Comparison of ENCODE assay signal across 8 mouse cellular contexts in the genomic region with DNA sequence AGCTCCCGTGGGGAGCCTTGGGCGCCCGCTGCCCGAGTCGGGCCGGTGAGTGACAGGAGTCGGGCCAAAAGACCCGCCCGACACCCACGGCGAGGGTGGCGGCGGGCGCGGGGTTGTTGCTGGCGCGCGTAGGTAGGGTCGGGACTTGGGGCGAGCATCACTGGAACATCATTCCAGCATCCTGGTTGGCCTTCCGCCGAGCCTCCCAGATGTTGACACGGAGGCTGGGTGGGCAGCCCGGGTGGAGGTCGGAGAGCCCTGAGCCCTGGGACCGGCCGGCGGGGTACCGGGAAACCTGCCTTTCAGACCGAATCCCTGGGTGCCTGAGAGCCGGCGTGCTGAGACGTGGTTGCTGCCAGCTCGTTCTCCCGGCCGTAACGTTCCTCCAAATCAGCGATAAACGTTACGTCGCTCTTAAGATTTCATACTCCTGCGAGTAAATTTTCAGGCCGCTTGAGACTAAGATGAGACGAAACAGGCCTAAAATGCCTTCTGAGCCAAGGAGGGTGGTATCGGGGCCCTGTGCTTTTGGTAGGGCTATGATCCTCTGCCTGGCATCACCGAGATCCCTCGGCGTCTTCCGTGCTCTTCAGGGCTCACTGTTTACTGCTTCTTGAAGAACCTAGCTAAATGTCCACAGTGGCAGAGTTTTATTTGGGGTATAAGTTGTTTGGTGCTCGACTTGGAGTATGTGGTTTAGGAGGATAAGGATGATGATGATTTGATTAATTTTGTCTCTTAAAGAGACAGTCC. TPM values are rescaled to one million over a fixed set of nuclear protein-coding genes. Genes with fewer than 3 reads are reported as not detected.
A peak's percentile ranks its signal among the peaks of the same experiment; 100 is the strongest.
DNase-seq lines count a peak whose midpoint lies in the region; ATAC-seq and TF ChIP-seq lines count a peak whose summit lies in the region.

No protein-coding gene starts in this region.

- H3K4me2 ChIP-seq in forebrain, postnatal 0 days (ENCODE audit: low read depth) = peak overlapping the region; percentile 76
- H3K4me2 ChIP-seq in liver, embryonic 14.5 days (ENCODE audit: low read depth) = peak overlapping the region; percentile 80
- H3K4me2 ChIP-seq in stomach, embryonic 14.5 days (replicated peaks; ENCODE audit: low read depth, low read length) = peak overlapping the region; percentile 83

- no peaks in the 10 kb centered on the region for H3K36me3 ChIP-seq in testis, adult 2 months (ENCODE audit: control insufficient read depth, insufficient read depth, low read length)
- H3K36me3 ChIP-seq in forebrain, postnatal 0 days (ENCODE audit: insufficient read depth) = no peaks in the 10 kb centered on the region
- peaks cover 8% of the 10 kb centered on the region for H3K36me3 ChIP-seq in liver, embryonic 14.5 days (replicated peaks; ENCODE audit: control insufficient read depth, insufficient read depth, low read depth)
- no peaks in the 10 kb centered on the region for H3K36me3 ChIP-seq in stomach, embryonic 14.5 days (ENCODE audit: control insufficient read depth, insufficient read depth, low read length)

- no peaks in the 10 kb centered on the region for H3K27me3 ChIP-seq in testis, adult 2 months (ENCODE audit: control insufficient read depth, insufficient read depth, low read length)
- H3K27me3 ChIP-seq in forebrain, postnatal 0 days (ENCODE audit: insufficient read depth, low read length) = no peaks in the 10 kb centered on the region
- no peaks in the 10 kb centered on the region for H3K27me3 ChIP-seq in liver, embryonic 14.5 days (ENCODE audit: control insufficient read depth, insufficient read depth, low read length)
- no peaks in the 10 kb centered on the region for H3K27me3 ChIP-seq in stomach, embryonic 14.5 days (ENCODE audit: control insufficient read depth, insufficient read depth, low read length)

- H3K4me3 ChIP-seq in testis, adult 2 months (ENCODE audit: control insufficient read depth, low read depth, low read length) = peak overlapping the region; percentile 97
- peak overlapping the region; percentile 100 for H3K4me3 ChIP-seq in forebrain, postnatal 0 days (ENCODE audit: low read depth, low read length)
- H3K4me3 ChIP-seq in liver, embryonic 14.5 days (ENCODE audit: insufficient read depth in 1 of 2, low read depth in 2 of 2, low read length in 2 of 2) = peak overlapping the region; percentile 92 to 95
- peak overlapping the region; percentile 94 for H3K4me3 ChIP-seq in stomach, embryonic 14.5 days (ENCODE audit: low read depth, low read length)

- TF ChIP-seq POLR2A in testis, adult 2 months (IDR thresholded peaks at IDR 0.05; ENCODE audit: control insufficient read depth, low read depth, low read length) = no peak; the same call in 1 of the 2 replicates

- peak; percentile 32 for ATAC-seq in forebrain, postnatal 0 days
- ATAC-seq in liver, embryonic 14.5 days (ENCODE audit: insufficient read depth) = peak; percentile 60
- ATAC-seq in stomach, embryonic 14.5 days (ENCODE audit: insufficient number of reproducible peaks, insufficient read depth, low FRiP score, low read depth) = no peak; the same call in 1 of the 2 replicates

- H3K27ac ChIP-seq in testis, adult 2 months (ENCODE audit: control insufficient read depth, insufficient read depth, low read depth, low read length) = peak overlapping the region; percentile 90
- peak overlapping the region; percentile 99 for H3K27ac ChIP-seq in forebrain, postnatal 0 days (ENCODE audit: low read depth, low read length)
- peak overlapping the region; percentile 89 for H3K27ac ChIP-seq in liver, embryonic 14.5 days
- peak overlapping the region; percentile 87 for H3K27ac ChIP-seq in stomach, embryonic 14.5 days (ENCODE audit: low read length)

- under 1% methylated on average over 50 of the region's 50 CpGs for WGBS in forebrain, postnatal 0 days
- WGBS in liver, embryonic 14.5 days (ENCODE audit: insufficient replicate concordance) = under 1% methylated on average over 50 of the region's 50 CpGs
- WGBS in stomach, embryonic 14.5 days = under 1% methylated on average over 50 of the region's 50 CpGs

- DNase-seq in gastrocnemius, adult 18-20 months (ENCODE audit: low spot score) = peak; percentile 37
- DNase-seq in gastrocnemius, postnatal 36 days = no peak
- DNase-seq in testis, postnatal 14 days (ENCODE audit: low spot score) = no peak
- DNase-seq in forebrain, postnatal 0 days = peak; percentile 64
- no peak for DNase-seq in liver, embryonic 14.5 days (ENCODE audit: low read depth in 3 of 3, low spot score in 3 of 3)
- DNase-seq in urinary bladder, postnatal 25 days (ENCODE audit: low spot score) = no peak

- no peaks in the 10 kb centered on the region for H3K9me3 ChIP-seq in forebrain, postnatal 0 days (ENCODE audit: low read length)
- no peaks in the 10 kb centered on the region for H3K9me3 ChIP-seq in liver, embryonic 14.5 days (ENCODE audit: control insufficient read depth, low read length)
- no peaks in the 10 kb centered on the region for H3K9me3 ChIP-seq in stomach, embryonic 14.5 days (ENCODE audit: control insufficient read depth, low read depth, low read length)

- H3K4me1 ChIP-seq in testis, adult 2 months (ENCODE audit: control insufficient read depth, insufficient read depth, low read length) = peaks cover 5% of the 10 kb centered on the region
- peaks cover 18% of the 10 kb centered on the region for H3K4me1 ChIP-seq in forebrain, postnatal 0 days (ENCODE audit: insufficient read depth)
- H3K4me1 ChIP-seq in liver, embryonic 14.5 days (replicated peaks; ENCODE audit: control insufficient read depth in 2 of 2, insufficient read depth in 2 of 2, low read length in 1 of 2) = peaks cover 21% of the 10 kb centered on the region in 2 experiments
- H3K4me1 ChIP-seq in stomach, embryonic 14.5 days (ENCODE audit: control insufficient read depth, insufficient read depth, low read length) = peaks cover 15% of the 10 kb centered on the region

- TF ChIP-seq CTCF in testis, adult 2 months (IDR thresholded peaks at IDR 0.05; ENCODE audit: control insufficient read depth, insufficient read depth, insufficient replicate concordance, low read depth, low read length) = no peak
- TF ChIP-seq CTCF in forebrain, postnatal 0 days (IDR thresholded peaks at IDR 0.05; ENCODE audit: low read depth) = no peak
- no peak for TF ChIP-seq CTCF in liver, embryonic 14.5 days (IDR thresholded peaks at IDR 0.05; ENCODE audit: low read depth)

- intact Hi-C loops in gastrocnemius, postnatal 36 days (cut with DNase I) = loop anchor here (5.0 kb wide), 1 partner anchor 44 kb away; the partner anchor contains the start of gene Gmppb

- peak overlapping the region; percentile 100 for H3K9ac ChIP-seq in forebrain, postnatal 0 days
- peak overlapping the region; percentile 99 for H3K9ac ChIP-seq in liver, embryonic 14.5 days (replicated peaks)
- peak overlapping the region; percentile 89 for H3K9ac ChIP-seq in stomach, embryonic 14.5 days (replicated peaks; ENCODE audit: low read depth, low read length)

- no peak for TF ChIP-seq EP300 in liver, embryonic 14.5 days (IDR thresholded peaks at IDR 0.05; ENCODE audit: low read depth)

RNA-seq across cellular contexts. Expression of gene Ip6k1, which starts 0.7 kb away (rescaled TPM):
- 10 to 100 TPM; 17.6 to 22.8 TPM for total RNA-seq in gastrocnemius, adult 18-20 months (2021)
- total RNA-seq in gastrocnemius, postnatal 36 days (2021) = 10 to 100 TPM; 19.1 to 20.3 TPM
- 247 and 280 TPM in 2 replicates for polyA plus RNA-seq in testis, adult 2 months (2012; rRNA removed)
- 240 and 251 TPM in 2 replicates for total RNA-seq in forebrain, postnatal 0 days (2014; rRNA removed)
- polyA plus RNA-seq in forebrain, postnatal 0 days (2015; fragmentation: Nextera tagmentation; extraction: Ambion mirVana) = 70.5 and 86.9 TPM in 2 replicates
- 24.9 and 30.9 TPM in 2 replicates for polyA plus RNA-seq in liver, embryonic 14.5 days (2012; rRNA removed)
- 13.3 and 14.7 TPM in 2 replicates for polyA plus RNA-seq in liver, embryonic 14.5 days (2014; fragmentation: Nextera tagmentation; extraction: Ambion mirVana)
- 29.1 and 29.2 TPM in 2 replicates for polyA plus RNA-seq in stomach, embryonic 14.5 days (2014; fragmentation: Nextera tagmentation; extraction: Ambion mirVana)

RNA-seq across cellular contexts. Expression of gene Gm20662, which starts 6.8 kb away (rescaled TPM):
- total RNA-seq in gastrocnemius, adult 18-20 months (2021) = not detected
- not detected for total RNA-seq in gastrocnemius, postnatal 36 days (2021)
- 282 and 285 TPM in 2 replicates for polyA plus RNA-seq in testis, adult 2 months (2012; rRNA removed)
- total RNA-seq in forebrain, postnatal 0 days (2014; rRNA removed) = 4.2 and 7.9 TPM in 2 replicates
- polyA plus RNA-seq in forebrain, postnatal 0 days (2015; fragmentation: Nextera tagmentation; extraction: Ambion mirVana) = not detected in 2 replicates
- 0.47 and 0.95 TPM in 2 replicates for polyA plus RNA-seq in liver, embryonic 14.5 days (2012; rRNA removed)
- polyA plus RNA-seq in liver, embryonic 14.5 days (2014; fragmentation: Nextera tagmentation; extraction: Ambion mirVana) = not detected in 2 replicates
- polyA plus RNA-seq in stomach, embryonic 14.5 days (2014; fragmentation: Nextera tagmentation; extraction: Ambion mirVana) = 0.20 and 0.84 TPM in 2 replicates

RNA-seq across cellular contexts. Expression of gene Cdhr4, which starts 10.7 kb away (rescaled TPM):
- not detected for total RNA-seq in gastrocnemius, adult 18-20 months (2021)
- under 1 TPM in 1 of 2 experiments, not detected in 1; 0.17 TPM for total RNA-seq in gastrocnemius, postnatal 36 days (2021)
- 387 and 461 TPM in 2 replicates for polyA plus RNA-seq in testis, adult 2 months (2012; rRNA removed)
- total RNA-seq in forebrain, postnatal 0 days (2014; rRNA removed) = 3.1 and 4.4 TPM in 2 replicates
- 0.38 and 0.69 TPM in 2 replicates for polyA plus RNA-seq in forebrain, postnatal 0 days (2015; fragmentation: Nextera tagmentation; extraction: Ambion mirVana)
- polyA plus RNA-seq in liver, embryonic 14.5 days (2012; rRNA removed) = 2.7 and 3.5 TPM in 2 replicates
- polyA plus RNA-seq in liver, embryonic 14.5 days (2014; fragmentation: Nextera tagmentation; extraction: Ambion mirVana) = 0.38 and 1.1 TPM in 2 replicates
- polyA plus RNA-seq in stomach, embryonic 14.5 days (2014; fragmentation: Nextera tagmentation; extraction: Ambion mirVana) = 19.7 and 23.9 TPM in 2 replicates

RNA-seq across cellular contexts. Expression of gene Inka1, which starts 17.3 kb away (rescaled TPM):
- total RNA-seq in gastrocnemius, adult 18-20 months (2021) = 1 to 10 TPM; 1.5 to 3.0 TPM
- total RNA-seq in gastrocnemius, postnatal 36 days (2021) = 1 to 10 TPM; 1.6 to 2.8 TPM
- 0.57 and 1.2 TPM in 2 replicates for polyA plus RNA-seq in testis, adult 2 months (2012; rRNA removed)
- total RNA-seq in forebrain, postnatal 0 days (2014; rRNA removed) = 6.3 and 7.8 TPM in 2 replicates
- 20.3 and 23.0 TPM in 2 replicates for polyA plus RNA-seq in forebrain, postnatal 0 days (2015; fragmentation: Nextera tagmentation; extraction: Ambion mirVana)
- 23.8 and 33.0 TPM in 2 replicates for polyA plus RNA-seq in liver, embryonic 14.5 days (2012; rRNA removed)
- 51.6 and 57.3 TPM in 2 replicates for polyA plus RNA-seq in liver, embryonic 14.5 days (2014; fragmentation: Nextera tagmentation; extraction: Ambion mirVana)
- polyA plus RNA-seq in stomach, embryonic 14.5 days (2014; fragmentation: Nextera tagmentation; extraction: Ambion mirVana) = 52.9 and 64.9 TPM in 2 replicates

RNA-seq across cellular contexts. Expression of gene Gm20661, which starts 20.1 kb away (rescaled TPM):
- total RNA-seq in gastrocnemius, adult 18-20 months (2021) = not detected
- not detected for total RNA-seq in gastrocnemius, postnatal 36 days (2021)
- polyA plus RNA-seq in testis, adult 2 months (2012; rRNA removed) = not detected in 2 replicates
- total RNA-seq in forebrain, postnatal 0 days (2014; rRNA removed) = 0.46 TPM in 1 of 2 replicates, not detected in the other
- 0.12 and 0.20 TPM in 2 replicates for polyA plus RNA-seq in forebrain, postnatal 0 days (2015; fragmentation: Nextera tagmentation; extraction: Ambion mirVana)
- 0.53 and 0.64 TPM in 2 replicates for polyA plus RNA-seq in liver, embryonic 14.5 days (2012; rRNA removed)
- 0.06 and 0.34 TPM in 2 replicates for polyA plus RNA-seq in liver, embryonic 14.5 days (2014; fragmentation: Nextera tagmentation; extraction: Ambion mirVana)
- 11.6 and 12.8 TPM in 2 replicates for polyA plus RNA-seq in stomach, embryonic 14.5 days (2014; fragmentation: Nextera tagmentation; extraction: Ambion mirVana)

Comparison
In these comparisons a context has a peak if more than half of its experiments do, and no peak if none do; other contexts are left out.
1. DNase-seq: peak in gastrocnemius, adult 18-20 months (single experiment) and forebrain, postnatal 0 days (single experiment); none in gastrocnemius, postnatal 36 days (0 of 2), testis, postnatal 14 days (single experiment), liver, embryonic 14.5 days (0 of 3) and urinary bladder, postnatal 25 days (single experiment).
2. RNA of gene Gm20662, which starts 6.8 kb away (polyA plus RNA-seq): 282 to 285 TPM in testis, adult 2 months; 0.47 to 0.95 TPM in liver, embryonic 14.5 days, 0.20 to 0.84 TPM in stomach, embryonic 14.5 days and not detected in forebrain, postnatal 0 days; every median in the first group is over 100 times any median in the second.
3. RNA of gene Cdhr4, which starts 10.7 kb away (polyA plus RNA-seq): 387 to 461 TPM in testis, adult 2 months; 19.7 to 23.9 TPM in stomach, embryonic 14.5 days, 0.38 to 3.5 TPM in liver, embryonic 14.5 days and 0.38 to 0.69 TPM in forebrain, postnatal 0 days; every median in the first group is over 10 times any median in the second.
4. Peak in every context shown above with its lines, with median percentiles within 50 percentile points of each other: H3K27ac ChIP-seq, H3K4me3 ChIP-seq, H3K4me2 ChIP-seq and H3K9ac ChIP-seq.